Mouse (Mus musculus) cerebellum, adult 2 months (tissue): ENCODE measurements around the gene Dusp14. TPM values are rescaled to one million over a fixed set of nuclear protein-coding genes. Genes with fewer than 3 reads are reported as not detected.

Experiments
- DNase-seq, 2 experiments: peaks; one replicate each; pipeline ENCODE4 v3.0.0; 2021
- H3K27ac ChIP-seq: fragments of 200-500 bp; 2 replicates; pipeline ENCODE4 v1.5.1; 2012; ENCODE audit warnings: low read length, control low read depth, inconsistent platforms; ENCODE audit not compliant: insufficient read depth
- H3K27me3 ChIP-seq: fragments of 200-500 bp; 2 replicates; pipeline ENCODE4 v1.6.1; 2012; ENCODE audit warnings: inconsistent platforms, mild to moderate bottlenecking, low read length, moderate library complexity; ENCODE audit not compliant: control insufficient read depth, insufficient read depth
- H3K4me1 ChIP-seq: fragments of 200-500 bp; 2 replicates; pipeline ENCODE4 v1.6.1; 2011; ENCODE audit warnings: low read length; ENCODE audit not compliant: control insufficient read depth, insufficient read depth
- H3K4me3 ChIP-seq: fragments of 200-500 bp; replicated peaks from 2 replicates; pipeline ENCODE3; 2011; ENCODE audit warnings: mild to moderate bottlenecking, low read depth, low read length, control low read depth; ENCODE audit not compliant: insufficient read depth
- CTCF ChIP-seq: fragments of 200-500 bp; IDR thresholded peaks from 2 replicates; pipeline ENCODE4 v1.5.1; 2011; ENCODE audit warnings: low read depth, mild to moderate bottlenecking, control low read depth, low read length, moderate library complexity, borderline replicate concordance; ENCODE audit not compliant: insufficient read depth
- POLR2A ChIP-seq: fragments of 200-500 bp; IDR thresholded peaks from 2 replicates; pipeline ENCODE4 v1.6.1; 2011; ENCODE audit warnings: low read length, control low read depth, borderline replicate concordance; ENCODE audit not compliant: insufficient read depth
- WGBS: fragments of 180-500 bp; shearing (Covaris S2); methylation state at CpG from one replicate; pipeline ENCODE4 v1.1.7; 2018; 5-methylcytosine and 5-hydroxymethylcytosine counted together
- polyA plus RNA-seq: library from polyadenylated mRNA; depleted of rRNA; stranded (reverse); fragments of >200 nt; gene quantifications from 2 replicates; pipeline ENCODE4 v1.2.3, GENCODE M21; 2012

The Dusp14 gene
- polyA plus RNA-seq, 1 experiment = 19.6 TPM

GRCm38 (mm10) chr11:84028271-84029028, 40.6 kb downstream of the Dusp14 start:
- TF ChIP-seq CTCF = no peak
- no peak for TF ChIP-seq POLR2A
- H3K4me1 ChIP-seq = no peaks in the 10 kb centered on the region; the same call in 1 of the 2 replicates
- DNase-seq = no peak
- no peak overlapping the region for H3K27ac ChIP-seq
- H3K4me3 ChIP-seq = no peak overlapping the region
- no peaks in the 10 kb centered on the region for H3K27me3 ChIP-seq
- WGBS = 56% methylated on average over 9 of the region's 9 CpGs

- no peak for DNase-seq
- TF ChIP-seq POLR2A = no peak
- TF ChIP-seq CTCF = no peak
- 96% methylated on average over 5 of the region's 5 CpGs for WGBS
Observed at GRCm38 (mm10) chr11:84027231-84027630, 41.8 kb downstream of the Dusp14 start.

GRCm38 (mm10) chr11:84016810-84017508, 52.1 kb downstream of the Dusp14 start:
- 92% methylated on average over 7 of the region's 7 CpGs for WGBS

More at GRCm38 (mm10) chr11:84027231-84027630, 41.8 kb downstream of the Dusp14 start:
- H3K27me3 ChIP-seq = no peaks in the 10 kb centered on the region
- no peak overlapping the region for H3K27ac ChIP-seq
- no peak overlapping the region for H3K4me3 ChIP-seq
- H3K4me1 ChIP-seq = no peaks in the 10 kb centered on the region; the same call in 1 of the 2 replicates

GRCm38 (mm10) chr11:84016147-84016809, 52.8 kb downstream of the Dusp14 start:
- WGBS = 93% methylated on average over 6 of the region's 6 CpGs
- no peak overlapping the region for H3K27ac ChIP-seq

More at GRCm38 (mm10) chr11:84016810-84017508, 52.1 kb downstream of the Dusp14 start:
- Histone ChIP-seq H3K4me1 (peaks cover 13% of the 10 kb centered on the region), H3K27ac (no peak overlapping the region), H3K27me3 (no peaks in the 10 kb centered on the region), H3K4me3 (no peak overlapping the region)
- TF ChIP-seq POLR2A (no peak), CTCF (no peak)
- no peak for DNase-seq

GRCm38 (mm10) chr11:84013105-84013504, 56.0 kb downstream of the Dusp14 start:
- Histone ChIP-seq H3K27ac (no peak overlapping the region), H3K27me3 (no peaks in the 10 kb centered on the region), H3K4me3 (no peak overlapping the region), H3K4me1 (peaks cover 13% of the 10 kb centered on the region; the same call in 1 of the 2 replicates)
- DNase-seq = peak; percentile 69 to 75
- WGBS = 3% methylated on average over 7 of the region's 7 CpGs
- no peak for TF ChIP-seq CTCF
- TF ChIP-seq POLR2A = no peak

More at GRCm38 (mm10) chr11:84016147-84016809, 52.8 kb downstream of the Dusp14 start:
- H3K4me1 ChIP-seq = peaks cover 13% of the 10 kb centered on the region
- TF ChIP-seq CTCF = no peak
- no peak overlapping the region for H3K4me3 ChIP-seq
- DNase-seq = no peak
- no peaks in the 10 kb centered on the region for H3K27me3 ChIP-seq

- TF ChIP-seq POLR2A = no peak
- no peak for TF ChIP-seq CTCF
- Histone ChIP-seq H3K27ac (no peak overlapping the region), H3K4me3 (no peak overlapping the region), H3K4me1 (peaks cover 13% of the 10 kb centered on the region; the same call in 1 of the 2 replicates), H3K27me3 (no peaks in the 10 kb centered on the region)
- DNase-seq = no peak
- WGBS = 90% methylated on average over 2 of the region's 2 CpGs
Observed at GRCm38 (mm10) chr11:84011576-84011975, 57.5 kb downstream of the Dusp14 start.

GRCm38 (mm10) chr11:84011050-84011449, 58.0 kb downstream of the Dusp14 start:
- H3K4me1 ChIP-seq = peaks cover 13% of the 10 kb centered on the region; the same call in 1 of the 2 replicates
- TF ChIP-seq CTCF (no peak), POLR2A (no peak)
- 46% methylated on average over 12 of the region's 12 CpGs for WGBS
- H3K27ac ChIP-seq = no peak overlapping the region
- no peak overlapping the region for H3K4me3 ChIP-seq
- no peaks in the 10 kb centered on the region for H3K27me3 ChIP-seq
- no peak for DNase-seq
